Mouse (Mus musculus) midbrain, embryonic 14.5 days (tissue): Measurements from ENCODE around the gene Dscam. TPM values are rescaled to one million over a fixed set of nuclear protein-coding genes. Genes with fewer than 3 reads are reported as not detected.

Experiments
- ATAC-seq: fragments of 200-750 bp; cut with Nextera tagmentation; 2 replicates; pipeline ENCODE4 v1.8.0; 2017; ENCODE audit warnings: moderate number of reproducible peaks, moderate library complexity; ENCODE audit not compliant: low FRiP score, low TSS enrichment
- DNase-seq: peaks from one replicate; pipeline ENCODE4 v3.0.0-alpha.2; 2015
- H3K27ac ChIP-seq: fragments of 300-500 bp; sonication (generic); replicated peaks from 2 replicates; pipeline ENCODE4 v1.5.1; 2014; ENCODE audit warnings: mild to moderate bottlenecking, low read depth, low read length, moderate library complexity
- H3K27me3 ChIP-seq: fragments of 300-500 bp; sonication (generic); 2 replicates; pipeline ENCODE4 v1.6.1; 2014; ENCODE audit warnings: low read length, control low read depth, mixed read lengths; ENCODE audit not compliant: control insufficient read depth, insufficient read depth
- H3K36me3 ChIP-seq: fragments of 300-500 bp; sonication (generic); 2 replicates; pipeline ENCODE4 v1.6.1; 2014; ENCODE audit warnings: low read length, control low read depth; ENCODE audit not compliant: control insufficient read depth, insufficient read depth
- H3K4me1 ChIP-seq: fragments of 300-500 bp; sonication (generic); 2 replicates; pipeline ENCODE4 v1.6.1; 2014; ENCODE audit warnings: mild to moderate bottlenecking, antibody characterized with exemption, low read length, control low read depth; ENCODE audit not compliant: control insufficient read depth, insufficient read depth
- H3K4me2 ChIP-seq: fragments of 300-500 bp; sonication (generic); 2 replicates; pipeline ENCODE4 v1.6.1; 2014; ENCODE audit warnings: mild to moderate bottlenecking, low read length, moderate library complexity
- H3K4me3 ChIP-seq: fragments of 300-500 bp; sonication (generic); replicated peaks from 2 replicates; pipeline ENCODE4 v1.5.1; 2014; ENCODE audit warnings: low read depth, low read length
- H3K9ac ChIP-seq: fragments of 300-500 bp; sonication (generic); replicated peaks from 2 replicates; pipeline ENCODE4 v1.6.1; 2014; ENCODE audit warnings: mild to moderate bottlenecking, low read length, moderate library complexity
- H3K9me3 ChIP-seq: fragments of 300-500 bp; sonication (generic); 2 replicates; pipeline ENCODE4 v1.6.1; 2016; ENCODE audit warnings: low read length, control low read depth, mixed read lengths; ENCODE audit not compliant: control insufficient read depth
- WGBS: fragments of 180-500 bp; shearing (Covaris S2); extraction: QIAGEN DNeasy Blood & Tissue Kit; methylation state at CpG from one replicate; pipeline ENCODE4 v1.1.7; 2014; 5-methylcytosine and 5-hydroxymethylcytosine counted together
- polyA plus RNA-seq: library from polyadenylated mRNA; unstranded; fragments of >200 nt; fragmentation: Nextera tagmentation; extraction: Ambion mirVana; gene quantifications from 2 replicates; pipeline ENCODE4 v1.2.1, GENCODE M21; 2014

The Dscam gene
- polyA plus RNA-seq, 1 experiment from 2014 or later, result 24.7 TPM

GRCm38 (mm10) chr16:96795431-96795830, 375.1 kb downstream of the Dscam start:
- H3K4me1 ChIP-seq, result no peaks in the 10 kb centered on the region
- ATAC-seq (no peak), DNase-seq (peak; percentile 63)
- no peak overlapping the region for H3K27ac ChIP-seq
- no peaks in the 10 kb centered on the region for H3K27me3 ChIP-seq
- H3K4me3 ChIP-seq, result no peak overlapping the region
- H3K9me3 ChIP-seq, result no peaks in the 10 kb centered on the region
- H3K9ac ChIP-seq, result no peak overlapping the region
- WGBS, result 45% methylated on average over 2 of the region's 2 CpGs
- no peak overlapping the region for H3K4me2 ChIP-seq
- peaks cover 7% of the 10 kb centered on the region; the same call in 1 of the 2 replicates for H3K36me3 ChIP-seq

GRCm38 (mm10) chr16:96791307-96791706, 379.2 kb downstream of the Dscam start:
- 78% methylated on average over 2 of the region's 2 CpGs for WGBS
- Histone ChIP-seq H3K36me3 (no peaks in the 10 kb centered on the region), H3K27ac (no peak overlapping the region), H3K9me3 (no peaks in the 10 kb centered on the region), H3K4me3 (no peak overlapping the region), H3K27me3 (no peaks in the 10 kb centered on the region), H3K9ac (no peak overlapping the region), H3K4me1 (peaks cover 7% of the 10 kb centered on the region; the same call in 1 of the 2 replicates), H3K4me2 (no peak overlapping the region)
- DNase-seq (no peak), ATAC-seq (no peak)

GRCm38 (mm10) chr16:96788286-96788685, 382.3 kb downstream of the Dscam start:
- 33% methylated on average over 5 of the region's 5 CpGs for WGBS
- Histone ChIP-seq H3K4me2 (no peak overlapping the region), H3K27ac (no peak overlapping the region), H3K9ac (no peak overlapping the region), H3K4me1 (peaks cover 7% of the 10 kb centered on the region; the same call in 1 of the 2 replicates), H3K27me3 (no peaks in the 10 kb centered on the region), H3K36me3 (no peaks in the 10 kb centered on the region), H3K4me3 (no peak overlapping the region), H3K9me3 (no peaks in the 10 kb centered on the region)
- DNase-seq (peak; percentile 55), ATAC-seq (no peak)

- H3K4me2 ChIP-seq, result no peak overlapping the region
- no peaks in the 10 kb centered on the region for H3K36me3 ChIP-seq
- H3K4me3 ChIP-seq, result no peak overlapping the region
- H3K27ac ChIP-seq, result peak overlapping the region; percentile 53
- H3K9me3 ChIP-seq, result no peaks in the 10 kb centered on the region
- peaks cover 12% of the 10 kb centered on the region for H3K4me1 ChIP-seq
- H3K9ac ChIP-seq, result no peak overlapping the region
- WGBS, result 7% methylated on average over 5 of the region's 5 CpGs
- ATAC-seq (peak; percentile 68; the same call in 1 of the 2 replicates), DNase-seq (peak; percentile 66)
- no peaks in the 10 kb centered on the region for H3K27me3 ChIP-seq
These were observed 391.5 kb downstream of the Dscam start for GRCm38 (mm10) chr16:96779021-96779420.

GRCm38 (mm10) chr16:96774245-96774644, 396.3 kb downstream of the Dscam start:
- H3K4me3 ChIP-seq, result no peak overlapping the region
- no peak for ATAC-seq
- WGBS, result 91% methylated on average over 1 of the region's 1 CpGs

GRCm38 (mm10) chr16:96767985-96768384, 402.6 kb downstream of the Dscam start:
- ATAC-seq (no peak), DNase-seq (peak; percentile 45)
- WGBS, result 47% methylated on average over 3 of the region's 3 CpGs
- H3K36me3 ChIP-seq, result no peaks in the 10 kb centered on the region
- H3K4me1 ChIP-seq, result peaks cover 12% of the 10 kb centered on the region
- no peak overlapping the region for H3K4me2 ChIP-seq
- no peaks in the 10 kb centered on the region for H3K9me3 ChIP-seq
- no peaks in the 10 kb centered on the region for H3K27me3 ChIP-seq
- peak overlapping the region; percentile 79 for H3K27ac ChIP-seq
- no peak overlapping the region for H3K4me3 ChIP-seq
- no peak overlapping the region; the same call in 1 of the 2 replicates for H3K9ac ChIP-seq

More at GRCm38 (mm10) chr16:96774245-96774644, 396.3 kb downstream of the Dscam start:
- Histone ChIP-seq H3K27me3 (no peaks in the 10 kb centered on the region), H3K4me1 (peaks cover 3% of the 10 kb centered on the region), H3K36me3 (no peaks in the 10 kb centered on the region), H3K4me2 (no peak overlapping the region), H3K27ac (no peak overlapping the region), H3K9ac (no peak overlapping the region), H3K9me3 (no peaks in the 10 kb centered on the region)
- no peak for DNase-seq

GRCm38 (mm10) chr16:96767508-96767907, 403.0 kb downstream of the Dscam start:
- Histone ChIP-seq H3K4me3 (no peak overlapping the region), H3K27ac (peak overlapping the region; percentile 79), H3K9me3 (no peaks in the 10 kb centered on the region), H3K4me2 (no peak overlapping the region), H3K4me1 (peaks cover 12% of the 10 kb centered on the region), H3K27me3 (no peaks in the 10 kb centered on the region), H3K9ac (peak overlapping the region; percentile 27; the same call in 1 of the 2 replicates), H3K36me3 (no peaks in the 10 kb centered on the region)
- ATAC-seq (no peak), DNase-seq (no peak)
- WGBS, result 9% methylated on average over 4 of the region's 4 CpGs

GRCm38 (mm10) chr16:96761225-96761624, 409.3 kb downstream of the Dscam start:
- Histone ChIP-seq H3K27me3 (no peaks in the 10 kb centered on the region), H3K4me1 (peaks cover 40% of the 10 kb centered on the region), H3K9me3 (no peaks in the 10 kb centered on the region), H3K4me3 (no peak overlapping the region), H3K4me2 (no peak overlapping the region), H3K9ac (no peak overlapping the region), H3K36me3 (no peaks in the 10 kb centered on the region), H3K27ac (peak overlapping the region; percentile 74)
- ATAC-seq, result no peak
- DNase-seq, result peak; percentile 61
- 12% methylated on average over 12 of the region's 12 CpGs for WGBS

GRCm38 (mm10) chr16:96759081-96759603, 411.4 kb downstream of the Dscam start:
- no peak overlapping the region for H3K9ac ChIP-seq
- no peak overlapping the region for H3K4me2 ChIP-seq
- H3K27ac ChIP-seq, result peak overlapping the region; percentile 50
- no peak overlapping the region for H3K4me3 ChIP-seq
- H3K36me3 ChIP-seq, result no peaks in the 10 kb centered on the region
- H3K9me3 ChIP-seq, result no peaks in the 10 kb centered on the region
- no peak for DNase-seq
- WGBS, result 55% methylated on average over 5 of the region's 5 CpGs
- H3K27me3 ChIP-seq, result no peaks in the 10 kb centered on the region
- H3K4me1 ChIP-seq, result peaks cover 59% of the 10 kb centered on the region
- no peak for ATAC-seq
